Mouse (Mus musculus) thymus, postnatal 14 days (tissue): ENCODE measurements around the gene Evi5.

Experiments used
- DNase-seq: peaks from one replicate; pipeline ENCODE4 v3.0.0; 2021

Evi5 gene

GRCm38 (mm10) chr5:107874561-107875260 is at the start of gene Evi5:
Gene Evi5, minus strand, starts transcription at chr5:107875107.
- no peak for DNase-seq

DNA sequence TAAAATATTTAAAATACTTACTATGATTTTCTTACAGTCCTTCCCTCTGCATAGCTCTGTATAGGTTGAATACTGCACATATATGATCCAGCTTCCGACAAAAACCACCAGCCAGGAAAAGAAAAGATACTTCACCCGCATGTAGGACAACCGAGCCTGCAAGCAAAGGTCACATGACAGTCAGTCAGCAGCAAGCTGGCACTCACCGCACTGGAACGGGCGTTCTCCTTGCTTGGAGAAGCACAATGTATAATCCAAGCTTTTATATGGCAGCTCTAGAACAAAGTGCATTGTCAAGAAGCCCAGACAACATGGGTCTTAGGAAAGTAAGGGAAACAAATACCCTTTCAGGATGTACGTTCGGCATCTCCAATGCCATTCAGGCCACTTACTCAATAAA is 49.7 kb upstream of the Evi5 start:
- no peak for DNase-seq

GRCm38 (mm10) chr5:107922836-107923235 is 47.9 kb upstream of the Evi5 start:
- DNase-seq = no peak

DNA sequence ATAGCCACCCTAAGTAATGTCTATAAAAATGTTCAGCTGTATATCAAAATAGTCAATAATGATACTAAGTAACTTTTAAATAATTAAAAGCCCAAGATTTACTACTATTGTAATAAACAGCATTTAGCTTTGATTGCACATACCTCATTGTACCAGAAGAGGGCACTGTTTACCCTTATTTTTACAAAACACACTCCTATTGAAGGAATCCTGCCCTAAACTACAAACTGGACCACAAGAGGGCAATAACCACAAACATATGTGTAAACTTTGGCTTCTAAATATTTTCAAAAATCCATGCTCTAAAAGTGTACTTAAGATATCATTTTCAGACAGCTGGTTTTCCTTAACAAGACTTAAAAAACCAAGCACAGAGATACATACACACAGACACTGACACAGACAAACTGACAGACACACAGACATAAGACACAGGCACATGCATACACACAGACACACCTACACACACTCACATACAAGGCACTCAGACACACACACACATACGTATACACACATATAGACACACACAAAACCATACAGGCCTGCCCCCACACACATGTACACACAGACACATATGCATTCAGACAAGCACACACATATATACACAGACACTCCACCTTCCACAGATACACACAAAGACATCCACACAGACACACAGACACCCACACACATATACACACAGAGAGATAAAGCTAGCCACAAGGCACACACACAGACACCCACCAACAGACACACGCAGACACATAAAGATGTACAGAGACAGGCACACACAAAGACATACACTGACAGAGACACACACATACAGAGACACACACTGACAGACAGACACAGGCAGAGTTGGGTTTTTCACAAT is 46.7 kb upstream of the Evi5 start:
- peak; percentile 71 for DNase-seq

DNA sequence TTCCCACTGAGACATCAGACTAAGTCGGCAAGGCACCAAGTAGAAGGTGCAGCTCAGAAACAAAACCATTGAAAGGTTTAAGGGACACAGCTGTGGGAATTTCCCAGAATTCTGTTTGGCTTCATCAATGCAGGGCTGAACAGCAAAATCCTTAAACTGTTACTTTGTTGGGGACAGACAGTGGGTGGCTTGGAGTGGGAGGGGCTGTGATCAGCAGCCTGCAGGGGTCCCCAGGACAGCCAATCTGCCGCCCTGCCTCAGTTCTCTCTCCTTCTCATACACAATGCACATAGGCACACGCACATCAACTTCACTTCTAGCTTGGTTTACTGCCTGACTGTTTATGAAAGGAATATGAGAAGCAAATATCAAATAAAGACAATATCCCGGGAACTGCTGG is 40.4 kb upstream of the Evi5 start:
- DNase-seq = no peak

DNA sequence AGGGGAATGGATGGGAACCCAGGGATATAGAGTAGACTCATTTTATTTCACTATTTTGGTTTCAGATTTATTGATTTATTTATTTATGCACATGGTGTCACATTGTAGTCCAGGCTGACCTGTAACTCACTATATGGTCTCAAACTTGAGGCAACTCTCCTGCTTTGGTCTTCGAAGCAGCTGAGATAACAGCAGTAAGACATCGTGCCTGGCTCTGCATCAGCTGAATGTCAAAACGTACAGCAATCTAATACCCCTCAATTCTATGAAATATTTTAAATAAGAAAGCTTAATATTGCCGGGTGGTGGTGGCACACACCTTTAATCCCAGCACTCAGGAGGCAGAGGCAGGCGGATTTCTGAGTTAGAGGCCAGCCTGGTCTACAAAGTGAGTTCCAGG is 36.1 kb upstream of the Evi5 start:
- no peak for DNase-seq

GRCm38 (mm10) chr5:107910084-107910616 is 35.2 kb upstream of the Evi5 start:
- DNase-seq = no peak

DNA sequence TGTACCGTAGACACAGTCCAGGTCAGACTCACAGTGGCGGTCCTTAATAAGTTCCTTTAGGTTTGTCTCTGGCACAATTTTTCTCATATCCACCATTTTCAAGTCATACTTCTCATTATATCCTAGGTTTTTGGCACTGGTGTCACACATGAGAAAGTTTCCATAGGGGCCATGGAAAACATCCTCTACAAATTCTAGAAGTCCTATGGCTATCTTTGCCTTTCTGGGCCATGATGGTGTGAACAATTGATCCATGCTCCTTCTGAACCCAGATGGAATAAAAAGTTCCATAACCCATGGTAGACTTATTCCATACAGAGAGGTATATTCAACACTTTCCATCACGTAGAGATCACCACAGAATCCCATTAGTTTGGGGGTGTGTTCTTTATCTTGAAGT is 34.8 kb upstream of the Evi5 start:
- no peak for DNase-seq

- DNase-seq = no peak
Measured at GRCm38 (mm10) chr5:107908514-107909110, 33.7 kb upstream of the Evi5 start.

DNA sequence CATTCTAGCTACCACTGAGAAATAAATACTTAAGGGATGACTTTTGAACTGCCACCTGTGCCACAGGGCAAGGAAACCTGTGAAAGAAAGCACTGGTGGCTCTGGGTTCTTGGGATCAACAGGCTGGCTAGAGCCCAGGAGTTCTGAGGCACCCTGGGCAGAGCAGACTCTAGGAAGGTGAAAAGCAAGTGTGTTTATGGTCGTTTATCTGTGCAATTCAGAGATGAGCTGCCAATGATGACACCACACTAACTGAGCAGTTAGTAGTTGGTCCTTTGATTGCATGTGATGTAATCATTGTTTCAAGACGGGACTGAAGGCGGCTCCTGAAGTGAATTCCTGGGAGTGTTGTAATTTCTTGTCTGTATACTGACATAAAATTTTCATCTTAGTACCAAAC is 29.4 kb upstream of the Evi5 start:
- no peak for DNase-seq

DNA sequence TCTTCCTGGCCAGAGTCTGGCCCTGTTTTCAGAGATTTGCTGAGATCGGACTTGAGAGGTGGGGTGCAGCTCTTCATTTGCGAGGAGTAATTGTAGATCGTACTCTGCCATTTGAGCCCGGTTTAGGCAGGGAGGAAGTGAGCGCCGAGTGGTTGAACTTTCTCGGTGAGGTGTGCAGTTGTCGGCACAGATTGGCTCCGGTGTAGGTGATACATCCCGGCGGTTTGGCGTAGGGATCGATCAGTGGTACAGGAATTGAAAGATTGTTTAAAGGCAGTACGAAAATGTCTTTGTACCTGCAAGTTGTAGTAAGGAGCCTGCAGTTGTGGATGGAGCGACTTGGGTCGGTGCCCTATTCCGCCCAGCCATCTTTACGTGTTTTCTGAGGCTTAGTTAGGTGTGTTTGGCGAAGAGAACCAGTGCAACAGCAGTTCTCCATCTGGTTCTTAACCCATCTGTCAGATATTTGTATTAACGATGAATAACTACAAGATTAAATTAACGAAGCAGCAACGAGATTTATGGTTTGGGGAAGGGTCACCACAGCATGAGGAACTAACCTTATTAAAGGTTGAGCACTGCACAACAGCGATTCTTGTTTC is 26.2 kb upstream of the Evi5 start:
- no peak for DNase-seq

DNA sequence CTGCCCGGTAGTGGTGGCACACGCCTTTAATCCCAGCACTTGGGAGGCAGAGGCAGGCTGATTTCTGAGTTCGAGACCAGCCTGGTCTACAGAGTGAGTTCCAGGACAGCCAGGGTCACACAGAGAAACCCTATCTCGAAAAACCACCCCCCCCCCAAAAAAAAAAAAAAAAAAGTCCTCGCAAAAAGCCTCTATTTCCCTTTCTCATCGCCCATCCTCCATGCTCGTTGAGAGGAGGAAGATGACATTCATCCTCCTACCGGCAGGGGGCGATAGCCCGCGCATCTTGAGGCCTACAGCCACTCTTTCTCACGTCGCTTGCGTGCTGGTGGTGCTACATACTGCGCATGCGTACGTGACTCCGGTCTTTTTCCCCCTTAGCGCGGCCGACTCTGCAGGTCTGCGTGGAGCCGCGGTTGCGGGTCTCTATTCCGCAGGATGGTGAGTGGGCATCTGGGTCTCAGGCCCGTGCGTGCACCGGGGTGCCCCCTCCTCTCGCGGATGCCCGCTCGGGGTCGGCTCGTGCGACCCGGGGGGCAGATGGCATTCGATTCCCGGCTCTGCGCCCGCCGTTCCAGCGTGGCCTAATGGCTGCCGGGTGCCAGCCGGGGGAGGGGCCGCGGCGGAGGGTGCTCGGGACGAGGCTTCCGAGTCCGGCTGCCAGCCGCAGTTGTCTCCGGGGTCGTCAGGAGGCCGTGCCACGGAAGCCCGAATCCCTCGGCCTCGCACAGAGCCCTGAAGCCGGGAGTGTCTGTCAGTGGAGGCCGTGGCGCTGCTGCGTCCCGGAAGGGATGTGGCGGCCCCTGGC is 25.5 kb upstream of the Evi5 start, which contains the start of gene Rpl5:
Gene Rpl5 (plus strand): TSS at position 297 of the 808 bp plus-strand sequence.
- peak; percentile 97 for DNase-seq

DNA sequence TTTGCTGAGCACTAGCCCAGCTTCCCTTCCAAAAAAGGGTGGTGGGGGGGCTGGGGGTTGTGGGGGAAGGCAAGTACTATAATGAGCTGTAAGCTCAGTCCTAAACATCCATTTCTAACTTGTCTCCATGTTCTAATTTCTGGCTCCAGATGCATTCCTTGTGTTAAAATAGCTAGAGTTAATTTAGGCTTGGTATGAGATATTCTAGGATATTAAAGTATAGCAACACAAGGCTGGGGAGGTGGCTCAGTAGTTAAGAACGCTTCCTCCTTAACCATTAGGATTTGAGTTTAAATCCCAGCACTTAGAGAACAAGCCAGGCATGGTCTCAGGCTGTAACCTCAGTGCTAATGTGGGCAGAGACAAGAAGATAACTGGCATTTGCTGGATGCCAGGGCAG is 21.4 kb upstream of the Evi5 start:
- no peak for DNase-seq

DNA sequence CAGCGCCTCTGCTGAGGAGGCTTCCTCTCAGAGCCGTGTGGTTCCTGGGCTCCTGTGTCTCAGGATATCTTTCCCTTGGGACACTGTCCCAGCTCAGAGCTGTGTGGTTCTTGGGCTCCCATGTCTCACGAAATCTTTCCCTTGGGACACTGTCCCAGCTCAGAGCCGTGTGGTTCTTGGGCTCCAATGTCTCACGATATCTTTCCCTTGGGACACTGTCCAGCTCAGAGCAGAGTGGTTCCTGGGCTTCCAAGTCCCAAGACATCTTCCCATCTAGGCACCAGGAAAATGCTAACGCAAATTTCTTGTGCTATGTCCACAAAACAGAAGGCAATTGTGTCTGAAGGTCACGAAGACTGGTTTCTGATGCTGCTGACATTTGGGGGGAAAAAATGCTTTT is 19.8 kb upstream of the Evi5 start:
- no peak for DNase-seq

DNA sequence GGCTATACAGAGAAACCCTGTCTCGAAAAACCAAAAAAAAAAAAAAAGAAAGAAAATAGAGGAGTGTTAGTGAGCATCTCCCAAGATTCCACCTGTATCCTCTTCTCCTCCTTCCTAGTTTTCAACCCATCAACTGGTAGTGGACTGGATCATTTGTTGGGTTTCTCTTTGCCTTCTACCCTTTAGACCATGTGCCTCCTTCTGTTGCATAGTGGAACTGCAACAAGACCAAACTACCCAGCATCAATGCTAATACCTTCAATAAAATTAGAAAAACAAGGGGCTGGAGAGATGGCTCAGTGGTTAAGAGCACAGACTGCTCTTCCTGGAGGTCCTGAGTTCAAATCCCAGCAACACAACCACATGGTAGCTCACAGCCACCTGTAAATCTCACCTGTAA is 16.6 kb upstream of the Evi5 start:
- peak; percentile 30 for DNase-seq

GRCm38 (mm10) chr5:107889994-107890888 is 15.3 kb upstream of the Evi5 start:
- DNase-seq = no peak

DNA sequence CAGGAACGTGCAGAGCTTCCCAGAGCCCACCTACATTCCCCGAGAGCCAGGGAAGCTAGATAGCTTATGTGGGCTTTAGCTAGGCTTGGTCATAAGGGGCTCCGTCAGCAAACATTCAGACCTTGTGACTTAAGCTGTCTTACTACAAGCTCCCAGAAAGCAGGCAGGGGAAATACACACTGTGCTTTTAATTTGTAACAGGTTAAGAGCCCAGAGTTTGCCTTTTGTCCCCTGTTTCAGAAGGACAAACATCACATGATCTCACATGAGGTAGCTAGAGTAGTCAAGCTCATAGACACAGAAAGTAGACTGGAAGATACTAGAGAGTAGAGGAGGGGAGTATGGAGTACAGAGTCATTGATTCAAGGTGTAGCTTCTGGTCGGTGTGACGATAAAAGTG is 5.8 kb upstream of the Evi5 start:
- DNase-seq = no peak

DNA sequence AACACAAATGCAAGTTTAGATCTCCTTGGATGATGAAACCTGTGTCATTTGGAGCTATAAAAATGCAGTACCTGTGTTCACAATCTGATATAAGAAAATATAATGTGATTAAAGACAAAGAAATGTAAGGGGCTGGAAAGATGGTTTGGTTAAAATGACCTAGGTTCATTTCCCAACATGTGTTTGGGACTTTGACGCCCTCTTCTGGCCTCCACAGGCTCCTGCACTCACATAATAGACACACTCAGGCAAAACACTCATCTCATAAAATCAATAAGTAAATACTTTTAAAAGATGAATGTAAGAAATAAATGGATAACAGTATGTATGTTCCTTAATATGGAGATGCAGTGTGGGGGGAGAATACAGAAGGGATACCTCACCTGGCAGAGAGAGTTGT is 2.1 kb upstream of the Evi5 start:
- no peak for DNase-seq

DNA sequence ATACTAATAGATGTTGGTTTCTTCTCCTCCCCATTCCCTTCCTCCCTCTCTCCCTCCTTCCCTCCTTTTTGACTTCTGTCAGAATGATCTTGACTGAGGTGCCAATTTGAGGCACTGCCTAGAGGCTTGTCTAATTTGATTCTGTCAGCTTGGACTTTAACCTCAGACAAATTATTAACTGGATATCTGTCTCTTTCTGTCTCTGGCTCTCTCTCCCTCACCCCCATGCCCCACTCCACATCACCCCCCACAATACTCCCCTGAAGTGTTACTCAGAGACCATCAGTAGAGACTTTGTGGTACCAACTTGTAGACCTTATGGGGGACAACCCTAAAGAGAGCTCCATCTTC is 329 bp upstream of the Evi5 start:
- no peak for DNase-seq

GRCm38 (mm10) chr5:107873886-107874302 is 1.0 kb downstream of the Evi5 start:
- no peak for DNase-seq

- DNase-seq = no peak
Measured at GRCm38 (mm10) chr5:107873330-107873729, 1.6 kb downstream of the Evi5 start.
